Mouse (Mus musculus): Measurements from ENCODE around the gene Lamb3. TPM values are rescaled to one million over a fixed set of nuclear protein-coding genes. Genes with fewer than 3 reads are reported as not detected.
A peak's percentile ranks its signal among the peaks of the same experiment; 100 is the strongest.

Gene Lamb3
- total RNA-seq, 1 experiment from 2014 or later = 0.76 TPM

- DNase-seq = no peak
These were observed 137.5 kb downstream of the Lamb3 start for GRCm38 (mm10) chr1:193344976-193345375.

- no peak for DNase-seq
These were observed 139.4 kb downstream of the Lamb3 start for GRCm38 (mm10) chr1:193346908-193347307.

DNA sequence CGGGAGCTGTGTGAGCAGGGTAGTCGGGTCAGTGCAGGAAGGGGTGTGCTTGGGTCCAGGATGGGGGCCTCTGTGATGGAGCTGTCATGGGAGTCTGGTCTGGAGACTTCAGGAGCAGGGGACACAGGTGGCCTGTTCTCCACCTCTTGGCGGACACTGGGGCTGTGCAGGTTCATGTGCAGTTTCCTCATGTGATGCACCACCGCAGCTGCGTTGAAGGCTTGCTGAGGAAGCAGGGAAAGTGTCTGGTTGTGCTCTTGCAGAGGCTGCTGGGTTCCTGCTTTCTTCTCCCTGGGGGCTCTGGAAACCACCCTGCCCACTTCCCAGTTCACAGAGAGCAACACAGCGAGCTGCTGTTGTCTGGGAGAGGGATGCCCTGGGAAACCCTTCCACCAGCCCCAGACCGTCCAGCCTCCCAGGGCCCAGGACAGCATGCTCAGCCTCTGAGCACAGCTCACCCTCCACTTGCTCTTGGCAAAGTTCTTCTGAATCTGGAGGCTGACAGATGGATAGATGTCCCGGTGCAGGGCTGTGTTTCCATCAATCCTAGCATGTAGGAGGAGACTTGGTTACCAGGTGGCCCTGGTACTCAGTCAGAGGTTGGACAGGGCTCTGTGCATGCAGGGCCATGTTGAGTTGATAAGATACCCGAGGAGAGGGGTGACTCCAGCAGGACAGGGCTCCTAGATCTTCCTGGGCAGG is 140.9 kb downstream of the Lamb3 start:
- no peak for DNase-seq

DNA sequence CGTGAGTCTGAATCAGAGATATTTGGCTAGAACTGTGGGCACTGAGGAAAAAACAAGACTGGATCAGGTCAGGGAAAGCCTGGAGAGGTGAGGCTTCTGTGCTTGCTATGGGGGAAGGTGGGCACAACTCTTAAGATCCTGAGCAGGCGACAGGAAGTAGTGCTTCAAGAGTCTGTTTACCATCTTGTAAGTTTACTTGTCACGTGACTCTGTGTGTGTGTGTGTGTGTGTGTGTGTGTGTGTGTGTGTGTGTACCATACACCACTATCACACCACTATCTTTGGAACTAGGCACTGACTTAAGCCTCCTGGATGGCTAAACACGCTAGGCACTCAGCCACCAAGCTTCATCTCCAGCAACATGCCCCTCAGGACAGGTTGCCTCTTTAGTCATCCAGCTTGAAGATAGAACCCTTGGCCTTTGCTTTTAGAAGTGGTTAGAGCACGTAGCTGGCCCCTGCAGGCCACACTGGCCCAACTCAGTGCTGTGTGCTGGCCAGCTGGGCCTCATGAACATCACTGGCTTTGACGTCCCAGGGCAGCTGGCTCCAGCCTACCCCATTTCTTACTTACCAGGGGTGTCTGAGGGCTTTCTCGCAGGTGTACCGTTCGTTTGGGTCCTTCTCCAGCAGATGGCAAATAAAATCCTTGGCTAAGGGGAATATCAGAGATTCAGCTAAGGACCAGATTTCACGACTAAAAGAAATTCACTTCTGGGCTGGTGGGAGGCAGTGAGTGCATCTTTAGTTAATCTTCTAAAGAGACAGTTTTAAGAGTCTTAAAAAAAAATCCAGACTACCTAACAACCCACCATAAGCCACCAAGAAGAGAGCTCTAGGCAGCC is 142.4 kb downstream of the Lamb3 start:
- DNase-seq = no peak

DNA sequence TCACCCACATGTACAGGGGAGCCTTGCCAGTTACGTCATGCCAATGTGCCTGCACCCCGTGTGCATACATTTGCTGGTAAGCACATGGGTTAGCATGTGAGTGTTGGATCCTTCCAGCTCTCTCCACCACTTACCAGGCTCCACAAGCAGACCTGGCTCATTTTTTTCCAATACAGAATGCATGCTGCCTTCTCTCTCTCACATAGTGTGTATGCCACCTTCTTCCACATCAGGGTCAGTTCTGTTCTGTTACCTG is 143.0 kb downstream of the Lamb3 start:
- DNase-seq = no peak

- peak; percentile 62 for DNase-seq
These were observed 144.1 kb downstream of the Lamb3 start for GRCm38 (mm10) chr1:193351583-193351982.

DNA sequence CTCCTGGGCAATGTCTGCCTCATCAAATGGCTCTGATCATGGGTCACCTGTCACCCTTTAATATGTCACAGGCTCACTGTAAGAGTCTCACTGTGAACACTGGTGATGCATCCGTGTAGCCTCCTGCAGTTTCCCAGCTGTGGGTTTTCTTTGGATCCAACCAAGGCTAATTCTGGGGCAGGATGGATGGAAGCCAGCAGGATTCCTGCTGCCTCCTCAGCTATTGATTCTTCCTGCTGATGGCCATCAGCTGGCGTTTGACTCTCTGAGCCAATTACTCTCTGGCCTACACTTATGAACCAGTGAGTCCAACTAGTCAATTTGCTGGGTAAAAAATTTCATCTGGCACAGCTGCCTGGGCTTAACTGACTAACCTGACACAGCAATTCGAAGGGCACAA is 151.7 kb downstream of the Lamb3 start:
- no peak for DNase-seq

- DNase-seq = no peak
These were observed 153.7 kb downstream of the Lamb3 start for GRCm38 (mm10) chr1:193361181-193361580.

- DNase-seq = no peak
These were observed 154.6 kb downstream of the Lamb3 start for GRCm38 (mm10) chr1:193362078-193362477.

DNA sequence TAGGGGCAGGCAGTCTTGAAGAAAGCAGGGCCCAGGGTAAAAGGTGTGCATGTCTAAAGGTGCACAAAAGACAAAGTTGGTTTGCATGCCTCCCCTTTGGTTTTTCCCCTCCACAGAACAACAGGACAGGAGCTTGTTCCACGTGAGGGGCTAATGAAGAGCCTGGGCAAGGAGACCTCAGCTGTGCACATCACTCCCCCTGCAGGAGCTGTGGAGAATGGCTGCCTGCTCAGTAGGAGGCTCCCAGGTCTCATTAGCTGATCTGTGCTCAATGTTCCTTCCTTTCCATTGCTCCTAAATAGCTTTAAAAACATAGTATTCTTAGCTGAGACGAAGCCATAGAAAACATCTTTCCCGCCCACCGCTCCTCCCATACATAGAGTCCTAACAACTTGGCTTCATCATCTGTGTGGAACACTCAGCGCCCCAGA is 156.3 kb downstream of the Lamb3 start:
- peak; percentile 31 for DNase-seq

- no peak for DNase-seq
These were observed 160.6 kb downstream of the Lamb3 start for GRCm38 (mm10) chr1:193368055-193368454.

DNA sequence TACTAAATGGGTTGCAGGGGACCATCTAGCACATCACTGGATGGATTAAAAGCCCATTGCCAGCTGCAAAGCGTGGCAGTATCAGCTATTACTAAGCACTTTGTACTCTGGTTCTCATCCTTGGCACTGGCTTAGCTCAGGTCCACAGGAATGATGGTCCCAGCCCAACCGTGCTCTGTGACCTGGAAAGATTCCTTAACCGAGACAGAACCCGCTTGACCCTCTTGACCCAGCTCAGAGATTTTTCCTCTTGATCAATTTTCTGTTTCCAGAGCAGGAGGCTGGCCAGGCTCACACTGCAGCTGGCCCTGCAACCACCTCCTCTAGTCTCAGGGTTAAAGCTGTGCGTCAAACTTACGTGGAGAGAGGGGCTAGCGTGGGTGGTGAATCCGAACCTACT is 161.6 kb downstream of the Lamb3 start:
- DNase-seq = no peak

GRCm38 (mm10) chr1:193370096-193370495 is 162.6 kb downstream of the Lamb3 start, which contains the start of gene Camk1g:
TSS of gene Camk1g (minus strand) at chr1:193370298.
- no peak for DNase-seq

DNA sequence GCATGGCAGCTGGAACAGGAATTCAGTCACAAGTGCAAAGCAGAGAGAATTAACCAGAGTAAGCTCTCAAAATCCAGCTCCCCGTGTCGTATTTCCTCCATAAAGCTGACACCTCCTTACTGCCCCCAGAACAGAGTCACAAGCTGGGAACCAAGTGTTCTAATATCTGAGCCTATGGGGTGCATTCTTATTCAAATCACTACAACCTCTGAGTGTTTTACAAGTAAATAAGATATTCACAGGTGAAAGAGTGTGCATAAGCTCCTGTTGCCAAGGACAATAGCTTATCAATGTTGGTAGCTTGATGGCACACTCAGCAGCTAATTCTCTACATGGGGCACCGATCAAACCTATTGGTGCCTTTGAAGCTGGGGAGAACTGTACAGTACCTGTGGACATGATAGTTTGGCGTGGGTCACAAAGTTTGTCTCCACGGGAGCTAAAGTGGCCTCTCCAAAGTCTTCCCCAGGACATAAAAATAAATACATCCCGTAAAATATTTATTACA is 166.5 kb downstream of the Lamb3 start:
- DNase-seq = no peak

GRCm38 (mm10) chr1:193376478-193377134 is 169.1 kb downstream of the Lamb3 start:
- peak; percentile 20 for DNase-seq

- no peak for DNase-seq
These were observed 172.1 kb downstream of the Lamb3 start for GRCm38 (mm10) chr1:193379634-193380033.

- no peak for DNase-seq
These were observed 173.4 kb downstream of the Lamb3 start for GRCm38 (mm10) chr1:193380877-193381276.

DNA sequence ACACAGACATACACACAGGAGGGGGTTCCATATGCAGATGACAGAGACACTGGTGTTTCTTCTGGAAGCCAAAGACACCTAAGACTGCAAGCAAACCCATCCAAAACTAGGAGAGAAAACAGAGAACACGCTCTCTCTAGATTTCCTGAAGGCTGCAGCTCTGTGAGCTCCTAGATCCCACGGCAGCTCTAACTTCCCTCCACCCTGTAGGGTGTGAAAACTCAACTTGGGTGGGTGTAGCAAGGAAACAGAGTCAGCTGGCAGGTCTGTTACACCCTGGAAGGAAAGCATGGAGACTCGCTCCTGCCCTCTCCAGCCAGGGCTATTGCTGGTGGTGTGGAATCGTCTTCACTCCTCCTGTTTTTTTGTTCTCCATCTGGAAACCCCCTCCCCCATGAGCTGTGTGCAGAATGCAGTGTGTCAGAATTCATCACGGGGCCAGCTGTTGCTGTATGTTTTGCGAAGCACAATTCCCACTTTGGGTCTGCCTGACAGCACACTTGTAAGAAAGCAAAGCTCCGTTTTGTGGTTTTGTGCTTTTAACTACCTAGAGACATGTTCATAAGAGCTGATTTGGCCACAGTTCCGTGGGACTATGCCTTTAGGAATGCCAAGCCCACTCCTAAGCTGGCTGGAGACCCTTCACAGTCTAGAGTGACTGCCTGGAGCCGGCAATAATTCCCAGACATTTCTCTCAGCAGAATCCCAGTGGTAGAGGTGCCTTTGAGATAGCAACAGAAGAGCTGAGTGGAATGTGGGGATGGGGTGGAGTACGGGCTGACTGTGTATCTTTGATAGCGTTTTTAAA is 174.3 kb downstream of the Lamb3 start:
- DNase-seq = no peak

DNA sequence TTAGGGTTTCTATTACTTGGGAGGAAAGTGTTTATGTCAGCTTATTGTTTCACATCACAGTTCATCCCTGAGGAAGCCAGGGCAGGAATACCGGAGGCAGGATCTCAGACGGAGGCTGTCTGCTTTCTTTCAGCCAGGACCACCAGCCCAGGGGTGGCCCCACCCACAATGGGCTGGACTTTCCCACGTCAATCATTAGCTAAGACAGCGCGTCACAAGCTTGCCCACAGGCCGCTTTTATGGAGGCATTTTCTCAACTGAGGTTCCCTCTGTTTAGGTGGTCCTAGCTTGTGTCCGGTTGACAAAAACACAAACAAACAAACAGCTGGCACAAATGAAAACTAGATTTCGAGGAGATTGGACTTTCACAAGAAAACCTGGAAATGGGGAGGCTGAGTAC is 174.9 kb downstream of the Lamb3 start:
- DNase-seq = no peak

GRCm38 (mm10) chr1:193382841-193383462 is 175.5 kb downstream of the Lamb3 start:
- DNase-seq = peak; percentile 29

DNA sequence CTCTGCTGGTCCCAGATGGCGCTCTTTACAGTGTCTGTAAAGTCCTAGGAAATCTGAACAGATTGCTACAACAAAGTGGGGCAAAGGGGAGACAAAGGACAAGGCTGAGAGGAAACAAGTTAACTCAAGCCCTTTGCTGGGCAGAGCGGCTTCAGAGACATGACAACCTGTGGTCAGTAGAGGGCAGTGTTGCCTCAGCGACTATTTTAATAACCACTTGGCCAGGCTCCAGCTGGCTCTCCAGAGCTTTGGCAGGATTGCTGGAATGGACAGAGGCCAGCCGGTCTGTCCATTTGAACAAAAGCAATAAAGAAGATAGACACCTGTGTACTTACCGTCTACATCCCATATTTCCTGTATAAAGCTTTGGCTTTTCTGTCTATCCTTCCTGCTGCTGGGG is 178.6 kb downstream of the Lamb3 start:
- peak; percentile 83 for DNase-seq

- DNase-seq = no peak
These were observed 179.7 kb downstream of the Lamb3 start for GRCm38 (mm10) chr1:193387241-193387640.

Measured in adrenal gland, postnatal 25 days (tissue).